Mouse (Mus musculus) left cerebral cortex, adult 9 months (tissue): Measurements from ENCODE around the gene Opcml.

Experiments
- DNase-seq, 2 experiments: peaks; one replicate each; pipeline ENCODE4 v3.0.0; 2022; ENCODE audit warnings: low spot score in 2 of 2

Opcml gene

DNA sequence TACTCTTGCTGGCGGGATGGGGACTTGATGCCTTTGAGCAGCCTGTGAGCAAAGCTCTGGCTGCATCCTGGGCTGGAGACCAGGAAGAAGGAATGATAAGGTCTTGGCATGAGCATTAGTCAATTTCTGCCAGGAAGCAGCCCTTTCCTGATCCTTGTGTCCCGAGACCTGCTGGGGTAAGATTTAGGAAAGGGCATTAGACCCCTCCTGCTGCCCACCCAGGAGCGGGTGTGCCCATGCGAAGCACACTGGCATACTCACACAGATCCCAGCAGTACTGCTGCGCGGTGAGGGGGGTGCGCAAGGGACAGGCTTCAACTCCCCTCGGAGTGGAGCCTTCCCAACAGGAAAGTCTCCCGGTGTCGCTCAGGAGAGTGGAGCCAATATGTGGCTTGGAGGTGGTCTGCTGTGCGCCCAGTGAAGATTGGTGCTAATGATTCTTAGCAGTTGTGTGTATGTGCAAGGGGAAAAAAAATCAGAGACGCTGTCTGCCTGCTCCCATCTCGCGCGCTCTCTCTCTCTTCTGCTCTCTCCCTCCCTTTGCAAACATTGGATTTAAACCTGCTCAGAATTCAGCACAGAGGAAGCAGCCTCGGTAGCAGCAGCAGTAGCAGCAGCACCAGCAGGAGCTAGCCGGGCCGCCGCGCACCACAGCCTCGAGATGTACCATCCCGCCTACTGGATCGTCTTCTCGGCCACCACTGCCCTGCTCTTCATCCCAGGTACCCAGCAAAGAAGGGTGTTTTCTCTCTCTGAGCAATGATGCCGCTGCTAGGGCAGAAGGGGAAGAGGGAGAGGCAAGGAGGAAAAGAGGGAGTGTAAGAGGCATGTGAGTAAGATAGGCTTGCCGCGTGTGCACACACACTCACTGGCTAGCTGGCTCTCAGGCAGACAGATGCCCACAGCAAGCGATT lies at the start of gene Opcml:
TSS of gene Opcml (plus strand) at position 51 of the 914 bp plus-strand sequence.
- peak in 1 of 2 experiments; percentile 73 for DNase-seq

- no peak for DNase-seq
These were observed 31.9 kb upstream of the Opcml start for GRCm38 (mm10) chr9:27758709-27759108.

- no peak for DNase-seq
These were observed 29.4 kb upstream of the Opcml start for GRCm38 (mm10) chr9:27761196-27761595.

GRCm38 (mm10) chr9:27766446-27766845 lies 24.1 kb upstream of the Opcml start:
- peak in 1 of 2 experiments; percentile 31 for DNase-seq

- DNase-seq = peak in 1 of 2 experiments; percentile 29
These were observed 23.2 kb upstream of the Opcml start for GRCm38 (mm10) chr9:27767196-27767900.

- peak in 1 of 2 experiments; percentile 16 for DNase-seq
These were observed 21.8 kb upstream of the Opcml start for GRCm38 (mm10) chr9:27768788-27769187.

DNA sequence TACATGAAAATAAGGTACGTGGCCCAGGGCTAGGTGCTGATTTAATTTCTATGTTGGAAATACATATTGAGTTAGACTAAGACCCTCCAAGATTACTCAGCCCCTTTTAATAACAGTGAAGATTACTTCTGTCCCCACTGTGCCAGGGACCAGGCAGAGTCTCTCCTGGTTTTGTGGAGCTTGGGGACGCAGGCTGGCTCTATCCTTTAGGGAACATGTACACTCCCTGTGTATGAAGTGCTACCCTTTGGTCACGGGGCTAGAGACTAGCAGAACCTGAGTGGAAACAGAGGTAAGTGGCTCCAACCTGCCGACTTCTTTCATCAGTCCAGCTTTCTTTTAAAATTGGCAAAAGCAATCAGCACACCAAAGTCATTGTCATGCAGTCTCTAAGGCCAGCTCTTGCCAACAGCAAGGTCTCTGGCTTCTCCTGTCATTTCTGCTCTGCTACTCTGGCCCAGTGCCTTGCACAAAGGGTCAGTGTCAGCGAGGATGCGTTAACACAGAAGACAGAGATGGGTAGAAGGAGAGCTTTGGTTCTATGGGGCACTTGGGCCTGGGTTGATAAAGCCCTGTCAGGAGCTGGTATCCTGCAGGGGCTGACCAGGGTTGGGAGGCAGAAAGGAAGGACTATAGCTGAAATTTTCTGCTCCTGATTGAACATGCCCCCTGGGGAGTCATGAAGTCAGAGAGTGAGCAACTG lies 9.1 kb upstream of the Opcml start:
- DNase-seq = no peak

- DNase-seq = no peak
These were observed 8.6 kb upstream of the Opcml start for GRCm38 (mm10) chr9:27781994-27782337.

DNA sequence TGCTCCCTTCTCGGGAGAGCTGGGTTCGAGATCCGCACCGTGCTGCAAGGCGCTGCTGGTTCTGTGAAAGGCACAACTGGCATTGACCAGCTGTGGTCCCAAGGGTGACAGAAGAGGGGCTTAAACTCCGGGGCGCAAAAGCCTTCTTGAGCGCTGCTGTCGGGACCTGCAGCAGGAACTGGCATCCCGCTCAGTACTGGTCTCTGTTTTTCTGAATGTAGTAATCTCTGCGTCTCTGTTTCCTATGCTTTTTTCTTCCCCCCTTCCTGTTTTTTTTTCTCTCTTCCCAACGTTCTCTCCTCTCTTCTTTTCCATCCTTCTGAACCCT lies 1.0 kb downstream of the Opcml start:
- DNase-seq = no peak

- DNase-seq = peak in 1 of 2 experiments; percentile 29
These were observed 1.7 kb downstream of the Opcml start for GRCm38 (mm10) chr9:27792226-27792625.

DNA sequence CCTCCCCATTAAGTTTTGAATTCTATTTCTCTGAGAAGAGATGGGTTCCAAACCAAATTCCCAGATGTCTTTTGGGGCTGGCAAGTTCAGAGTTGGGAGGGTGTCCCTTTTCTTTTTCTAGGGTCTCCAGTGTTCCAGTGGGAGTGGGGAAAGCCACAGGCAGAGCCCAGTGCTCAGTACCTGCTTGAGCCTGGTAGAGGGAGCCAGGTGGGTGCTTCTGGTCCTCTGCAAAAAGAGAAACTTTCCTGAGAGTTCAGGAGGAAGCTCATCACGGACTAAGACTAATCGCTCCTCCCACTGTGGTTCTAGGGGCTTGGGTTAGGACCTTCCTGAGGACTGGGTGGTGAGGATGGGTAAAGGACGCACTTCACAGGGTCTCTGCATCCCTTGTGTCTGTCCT lies 2.4 kb downstream of the Opcml start:
- no peak for DNase-seq

GRCm38 (mm10) chr9:27796535-27796934 lies 6.0 kb downstream of the Opcml start:
- DNase-seq = no peak

GRCm38 (mm10) chr9:27800992-27801391 lies 10.4 kb downstream of the Opcml start:
- no peak for DNase-seq

- DNase-seq = no peak
These were observed 11.2 kb downstream of the Opcml start for GRCm38 (mm10) chr9:27801807-27802206.

- no peak for DNase-seq
These were observed 11.8 kb downstream of the Opcml start for GRCm38 (mm10) chr9:27802379-27802778.

- DNase-seq = no peak
These were observed 13.9 kb downstream of the Opcml start for GRCm38 (mm10) chr9:27804461-27804860.

GRCm38 (mm10) chr9:27809741-27810140 lies 19.2 kb downstream of the Opcml start:
- DNase-seq = peak; percentile 49 to 72

DNA sequence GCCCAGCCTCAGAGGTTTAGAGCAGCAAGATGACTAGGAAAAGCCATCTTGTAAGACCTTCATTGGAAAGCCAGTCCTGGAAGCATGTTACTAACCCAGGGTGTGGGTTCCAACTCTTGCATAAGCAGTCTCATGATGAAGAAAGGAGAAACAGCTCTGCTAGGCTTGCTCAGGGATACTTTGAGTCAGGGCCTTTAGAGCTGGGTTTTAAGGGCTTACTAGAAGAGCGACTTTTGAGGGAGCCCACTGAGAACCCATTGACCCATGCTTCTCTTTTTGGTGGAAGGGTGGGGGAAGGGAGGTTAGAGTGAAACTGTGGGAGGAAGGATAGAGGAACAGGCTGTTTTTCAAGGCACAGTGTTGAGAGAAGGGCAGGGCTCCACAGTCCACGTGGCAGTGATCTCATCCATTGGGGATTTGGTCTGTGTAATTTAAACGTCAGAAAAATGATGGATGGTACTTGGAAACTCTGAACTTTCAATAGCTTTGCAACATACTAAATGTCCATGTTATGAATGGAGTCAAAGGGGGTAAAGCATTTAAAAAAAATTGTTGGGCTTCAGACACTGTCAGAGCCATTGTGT lies 22.7 kb downstream of the Opcml start:
- no peak for DNase-seq

DNA sequence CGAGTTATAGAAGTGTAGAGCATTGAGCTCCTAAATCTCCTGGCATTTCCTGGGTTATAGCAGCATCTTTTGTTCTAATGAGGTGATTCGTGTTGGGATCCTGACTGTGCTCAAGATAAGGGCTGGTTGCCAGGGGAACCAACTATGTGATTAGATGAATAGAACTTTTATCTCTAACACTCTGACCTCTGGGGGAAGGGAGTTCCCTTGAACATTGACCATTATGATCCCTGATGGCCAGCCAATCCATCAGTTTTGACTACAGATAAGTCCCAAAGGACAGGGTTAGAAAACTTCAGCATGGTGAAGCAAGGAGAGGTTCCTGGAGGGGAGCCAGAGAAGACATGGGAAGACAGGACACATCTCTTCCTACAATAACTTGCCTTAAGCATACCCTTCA lies 23.6 kb downstream of the Opcml start:
- no peak for DNase-seq

DNA sequence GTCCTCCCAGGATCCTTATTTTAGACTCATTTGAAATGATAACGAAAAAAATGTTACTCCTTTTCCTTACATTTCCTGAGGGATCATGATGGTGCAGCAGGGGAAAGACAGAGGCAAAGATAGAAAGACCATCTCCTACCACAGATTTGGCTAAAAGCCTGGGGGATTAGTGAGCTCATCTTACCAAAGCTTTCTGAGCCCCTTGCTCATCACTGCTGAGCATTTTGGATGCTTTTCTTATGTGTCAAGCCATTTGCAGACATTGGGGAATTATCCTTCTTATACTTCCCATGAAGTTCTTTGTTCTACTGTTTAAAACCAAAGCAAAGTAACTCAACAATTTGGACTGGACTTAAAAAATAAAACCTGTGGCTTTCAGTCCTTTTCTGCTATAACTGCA lies 30.6 kb downstream of the Opcml start:
- no peak for DNase-seq

GRCm38 (mm10) chr9:27822681-27823080 lies 32.1 kb downstream of the Opcml start:
- no peak for DNase-seq

DNA sequence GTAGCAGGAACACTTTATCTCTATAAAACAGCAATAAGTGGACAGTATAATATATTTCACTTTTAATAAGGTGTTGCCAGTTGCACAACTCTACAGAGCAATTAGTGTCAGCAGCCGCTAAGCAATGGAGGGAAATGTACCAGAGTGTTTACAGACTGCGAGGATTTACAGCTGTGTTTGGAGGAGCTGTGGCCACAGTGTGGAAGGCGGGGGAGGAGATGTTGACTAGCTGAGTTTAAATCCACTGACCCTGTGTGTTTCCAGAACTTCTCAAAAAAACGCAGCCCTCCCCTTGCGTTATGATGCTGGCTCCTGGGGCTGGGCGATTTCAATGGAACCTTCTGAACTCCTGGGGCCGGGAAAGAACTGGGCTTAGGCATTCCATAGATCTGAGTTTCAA lies 33.8 kb downstream of the Opcml start:
- DNase-seq = no peak
